Mouse (Mus musculus) kidney, adult 2 months (tissue): ENCODE measurements around the gene Retnlb. TPM values are rescaled to one million over a fixed set of nuclear protein-coding genes. Genes with fewer than 3 reads are reported as not detected.

Experiments
- DNase-seq: peaks from one replicate; pipeline ENCODE4 v3.0.0; 2021
- H3K27ac ChIP-seq: fragments of 200-500 bp; 2 replicates; pipeline ENCODE4 v1.5.1; 2012; ENCODE audit warnings: low read depth, low read length, control low read depth, inconsistent platforms; ENCODE audit not compliant: insufficient read depth
- H3K27me3 ChIP-seq: fragments of 200-500 bp; replicated peaks from 2 replicates; pipeline ENCODE4 v1.6.1; 2012; ENCODE audit warnings: mild to moderate bottlenecking, moderate library complexity, low read length, inconsistent platforms; ENCODE audit not compliant: control insufficient read depth, insufficient read depth
- H3K36me3 ChIP-seq: fragments of 200-500 bp; 2 replicates; pipeline ENCODE4 v1.6.1; 2012; ENCODE audit warnings: mild to moderate bottlenecking, moderate library complexity, low read length, inconsistent platforms; ENCODE audit not compliant: control insufficient read depth, insufficient read depth
- H3K4me1 ChIP-seq: fragments of 200-500 bp; 2 replicates; pipeline ENCODE4 v1.6.1; 2011; ENCODE audit warnings: low read length; ENCODE audit not compliant: control insufficient read depth, insufficient read depth
- H3K4me3 ChIP-seq: fragments of 200-500 bp; 2 replicates; pipeline ENCODE4 v1.5.1; 2011; ENCODE audit warnings: mild to moderate bottlenecking, low read depth, low read length, control low read depth; ENCODE audit not compliant: insufficient read depth
- CTCF ChIP-seq: fragments of 200-500 bp; conservative IDR thresholded peaks from 2 replicates; pipeline ENCODE4 v1.5.1; 2011; ENCODE audit warnings: low read depth, mild to moderate bottlenecking, control low read depth, low read length, moderate library complexity, mixed read lengths; ENCODE audit not compliant: insufficient read depth, insufficient read length
- POLR2A ChIP-seq: fragments of 200-500 bp; IDR thresholded peaks from one replicate; pipeline ENCODE4 v1.6.1; 2011; ENCODE audit warnings: low read depth, low read length, control low read depth
- WGBS: fragments of 180-500 bp; shearing (Covaris S2); methylation state at CpG from one replicate; pipeline ENCODE4 v1.1.7; 2018; 5-methylcytosine and 5-hydroxymethylcytosine counted together
- polyA plus RNA-seq: library from polyadenylated mRNA; depleted of rRNA; stranded (reverse); fragments of >200 nt; gene quantifications from 2 replicates; pipeline ENCODE4 v1.2.3, GENCODE M21; 2012; rRNA removed

The Retnlb gene
- polyA plus RNA-seq, 1 experiment, result not detected

- no peak for DNase-seq
- Histone ChIP-seq H3K4me1 (no peaks in the 10 kb centered on the region), H3K4me3 (no peak overlapping the region), H3K27me3 (no peaks in the 10 kb centered on the region), H3K36me3 (no peaks in the 10 kb centered on the region), H3K27ac (no peak overlapping the region)
- 69% methylated on average over 2 of the region's 2 CpGs for WGBS
- TF ChIP-seq CTCF (no peak), POLR2A (no peak)
These were observed 51.0 kb downstream of the Retnlb start for GRCm38 (mm10) chr16:48867690-48868089.

Other genes starting within 250 kb of the Retnlb start
- gene Trat1, start 44.8 kb upstream of the Retnlb start, polyA plus RNA-seq, result 0.03 and 0.59 TPM in 2 replicates
- 33.9 and 44.0 TPM in 2 replicates for gene Retnla, start 25.7 kb downstream of the Retnlb start, polyA plus RNA-seq
- gene Retnlg, start 55.8 kb downstream of the Retnlb start, polyA plus RNA-seq, result 2.2 TPM in 1 of 2 replicates, not detected in the other
- 1.6 and 1.9 TPM in 2 replicates for gene Dzip3, start 177.3 kb downstream of the Retnlb start, polyA plus RNA-seq
- 0.30 and 0.44 TPM in 2 replicates for gene Cip2a, start 177.3 kb downstream of the Retnlb start, polyA plus RNA-seq
- not detected in 2 replicates for gene Myh15, start 240.6 kb downstream of the Retnlb start, polyA plus RNA-seq